Mouse (Mus musculus): ENCODE measurements at regions not wholly inside any gene's neighbourhood (a gene's known extent, or its start where the extent isn't known, plus 50 kb on each side); places are given as distances from the start of the nearest gene placed in this dataset.

GRCm38 (mm10) chr6:147315207-147315606 lies 51.2 kb upstream of the Pthlh start:
- DNase-seq (ENCODE audit: low read depth), result no peak
